Mouse (Mus musculus): ENCODE results near the gene Dennd2a.
"Not testable (repeated sequence)": the region's sequence is repeated elsewhere in the genome, so short reads cannot be mapped to it uniquely, and the experiment has no call there.

Dennd2a gene

GRCm38 (mm10) chr6:39419386-39419850 lies 138.2 kb downstream of the Dennd2a start:
- peak; percentile 62 for DNase-seq (ENCODE audit: low spot score)

- DNase-seq (ENCODE audit: low spot score): not testable (repeated sequence)
These were observed 141.0 kb downstream of the Dennd2a start for GRCm38 (mm10) chr6:39416654-39417053.

GRCm38 (mm10) chr6:39415762-39416161 lies 141.9 kb downstream of the Dennd2a start:
- DNase-seq (ENCODE audit: low spot score): peak; percentile 70

- DNase-seq (ENCODE audit: low spot score): no peak
These were observed 143.6 kb downstream of the Dennd2a start for GRCm38 (mm10) chr6:39414106-39414505.
